Mouse (Mus musculus) midbrain, postnatal 0 days (tissue): ENCODE results near the gene Trmt10a. TPM values are rescaled to one million over a fixed set of nuclear protein-coding genes. Genes with fewer than 3 reads are reported as not detected.

ENCODE experiments used
- ATAC-seq: fragments of 200-750 bp; cut with Nextera tagmentation; 2 replicates; pipeline ENCODE4 v1.8.0; 2017; ENCODE audit warnings: moderate number of reproducible peaks, mild to moderate bottlenecking, moderate TSS enrichment, moderate library complexity; ENCODE audit not compliant: low FRiP score
- DNase-seq: peaks from one replicate; pipeline ENCODE4 v3.0.0-alpha.2; 2015; ENCODE audit warnings: low spot score
- H3K27ac ChIP-seq: fragments of 300-500 bp; sonication (generic); 2 replicates; pipeline ENCODE4 v1.5.1; 2014; ENCODE audit warnings: low read depth, mild to moderate bottlenecking, low read length, mixed read lengths
- H3K27me3 ChIP-seq: fragments of 300-500 bp; sonication (generic); 2 replicates; pipeline ENCODE4 v1.6.1; 2014; ENCODE audit warnings: low read length, control low read depth, mixed read lengths; ENCODE audit not compliant: insufficient read depth
- H3K36me3 ChIP-seq: fragments of 300-500 bp; sonication (generic); 2 replicates; pipeline ENCODE4 v1.6.1; 2014; ENCODE audit warnings: low read length, control low read depth, mixed read lengths; ENCODE audit not compliant: insufficient read depth
- H3K4me1 ChIP-seq: fragments of 300-500 bp; sonication (generic); 2 replicates; pipeline ENCODE4 v1.6.1; 2014; ENCODE audit warnings: mild to moderate bottlenecking, control low read depth, antibody characterized with exemption, low read length, mixed read lengths; ENCODE audit not compliant: insufficient read depth
- H3K4me2 ChIP-seq: fragments of 300-500 bp; sonication (generic); 2 replicates; pipeline ENCODE4 v1.6.1; 2014; ENCODE audit warnings: low read depth, mild to moderate bottlenecking, low read length, mixed read lengths; ENCODE audit not compliant: poor library complexity, severe bottlenecking
- H3K4me3 ChIP-seq: fragments of 300-500 bp; sonication (generic); 2 replicates; pipeline ENCODE4 v1.5.1; 2014; ENCODE audit warnings: low read depth, mild to moderate bottlenecking, low read length, moderate library complexity
- H3K9ac ChIP-seq: fragments of 300-500 bp; sonication (generic); replicated peaks from 2 replicates; pipeline ENCODE4 v1.6.1; 2014; ENCODE audit warnings: mild to moderate bottlenecking, low read length, moderate library complexity, mixed read lengths; ENCODE audit not compliant: poor library complexity, severe bottlenecking
- H3K9me3 ChIP-seq: fragments of 300-500 bp; sonication (generic); 2 replicates; pipeline ENCODE4 v1.6.1; 2016; ENCODE audit warnings: low read length, control low read depth
- CTCF ChIP-seq: IDR thresholded peaks from 2 replicates; pipeline ENCODE4 v1.5.1; 2016; ENCODE audit warnings: antibody characterized with exemption, mild to moderate bottlenecking
- WGBS: fragments of 180-500 bp; shearing (Covaris S2); extraction: QIAGEN DNeasy Blood & Tissue Kit; methylation state at CpG from one replicate; pipeline ENCODE4 v1.1.7; 2014; 5-methylcytosine and 5-hydroxymethylcytosine counted together
- polyA plus RNA-seq: library from polyadenylated mRNA; unstranded; fragments of >200 nt; fragmentation: Nextera tagmentation; extraction: Ambion mirVana; gene quantifications from 2 replicates; pipeline ENCODE4 v1.2.1, GENCODE M21; 2015
- total RNA-seq: library from RNA; depleted of rRNA; stranded (reverse); fragments of >200 nt; gene quantifications from 2 replicates; pipeline ENCODE4 v1.2.3, GENCODE M21; 2014

Gene Trmt10a
- total and polyA plus RNA-seq, 2 experiments from 2014 or later: 2.5 to 9.5 TPM

DNA sequence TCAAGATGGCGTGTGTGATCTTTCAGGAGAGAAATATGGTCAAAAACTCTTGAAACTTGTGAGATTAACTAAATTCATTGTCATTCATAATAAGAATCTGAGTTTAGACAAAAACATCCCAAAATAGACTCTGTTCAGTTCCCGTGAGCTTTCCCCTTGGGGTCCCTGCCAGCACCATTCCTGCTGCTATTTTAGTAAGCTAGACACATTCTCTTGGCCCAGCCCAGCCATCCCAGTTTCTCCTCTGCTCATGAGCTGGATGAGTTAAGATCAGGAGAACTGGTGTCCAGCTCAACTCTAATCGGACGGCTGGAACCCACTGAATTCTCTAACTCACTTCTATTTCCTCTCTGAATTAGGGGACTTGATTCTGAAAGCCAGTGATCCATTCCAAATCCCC, 26.4 kb upstream of the Trmt10a start:
- Histone ChIP-seq H3K27me3 (no peaks in the 10 kb centered on the region), H3K9ac (no peak overlapping the region), H3K4me3 (no peak overlapping the region), H3K4me2 (no peak overlapping the region), H3K36me3 (no peaks in the 10 kb centered on the region), H3K9me3 (no peaks in the 10 kb centered on the region), H3K4me1 (no peaks in the 10 kb centered on the region), H3K27ac (no peak overlapping the region)
- no peak for ATAC-seq
- no peak for TF ChIP-seq CTCF
- WGBS: 86% methylated on average over 4 of the region's 4 CpGs
- DNase-seq: no peak

DNA sequence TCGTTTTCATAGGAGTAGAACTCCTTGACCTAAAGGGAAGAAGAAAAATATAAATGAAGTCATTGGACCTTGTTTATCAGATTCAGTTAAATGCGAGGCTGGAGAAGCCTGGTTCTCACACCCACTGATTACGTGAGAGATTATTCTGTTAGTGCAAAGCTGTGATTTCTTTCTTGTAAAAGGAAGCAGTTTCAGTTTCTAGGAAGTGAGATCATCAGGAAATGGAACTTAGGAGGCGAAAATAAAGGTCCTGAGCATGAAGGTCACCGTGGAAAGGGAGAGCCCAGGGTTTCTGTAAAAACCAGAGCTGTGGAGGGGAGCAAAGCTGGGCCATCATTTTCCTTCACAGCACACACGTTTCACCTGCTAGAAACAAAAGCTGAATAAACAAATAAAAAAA, 24.9 kb upstream of the Trmt10a start:
- WGBS: 77% methylated on average over 6 of the region's 6 CpGs
- H3K9ac ChIP-seq: no peak overlapping the region
- H3K9me3 ChIP-seq: no peaks in the 10 kb centered on the region
- no peaks in the 10 kb centered on the region for H3K36me3 ChIP-seq
- ATAC-seq (no peak), DNase-seq (no peak)
- no peak overlapping the region for H3K4me3 ChIP-seq
- H3K4me1 ChIP-seq: no peaks in the 10 kb centered on the region
- no peak for TF ChIP-seq CTCF
- no peak overlapping the region for H3K27ac ChIP-seq
- H3K4me2 ChIP-seq: no peak overlapping the region
- no peaks in the 10 kb centered on the region for H3K27me3 ChIP-seq

DNA sequence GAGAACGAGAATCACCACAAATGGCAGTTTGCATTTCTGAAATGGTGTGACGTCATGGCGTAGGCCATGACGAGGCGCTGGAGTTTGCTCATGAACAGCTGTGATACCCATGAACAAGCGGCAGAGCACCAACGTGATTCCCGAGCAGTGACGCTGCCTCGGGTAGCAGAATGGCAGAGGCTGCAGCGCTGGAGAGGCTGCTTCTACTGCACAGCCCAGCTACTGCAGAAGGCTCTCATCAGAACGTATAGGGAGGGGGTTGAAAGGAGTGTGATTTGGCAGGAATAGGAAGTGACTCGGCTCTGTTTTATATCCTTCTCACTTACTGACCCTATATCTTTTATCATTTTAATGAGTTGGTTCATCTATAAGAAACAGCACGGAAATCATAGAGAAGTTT, 24.4 kb upstream of the Trmt10a start:
- H3K4me2 ChIP-seq: no peak overlapping the region
- no peaks in the 10 kb centered on the region for H3K9me3 ChIP-seq
- no peak overlapping the region for H3K9ac ChIP-seq
- no peak for ATAC-seq
- no peak for DNase-seq
- no peak overlapping the region for H3K27ac ChIP-seq
- no peaks in the 10 kb centered on the region for H3K36me3 ChIP-seq
- H3K27me3 ChIP-seq: no peaks in the 10 kb centered on the region
- no peak for TF ChIP-seq CTCF
- H3K4me1 ChIP-seq: no peaks in the 10 kb centered on the region
- no peak overlapping the region for H3K4me3 ChIP-seq
- 81% methylated on average over 14 of the region's 14 CpGs for WGBS

DNA sequence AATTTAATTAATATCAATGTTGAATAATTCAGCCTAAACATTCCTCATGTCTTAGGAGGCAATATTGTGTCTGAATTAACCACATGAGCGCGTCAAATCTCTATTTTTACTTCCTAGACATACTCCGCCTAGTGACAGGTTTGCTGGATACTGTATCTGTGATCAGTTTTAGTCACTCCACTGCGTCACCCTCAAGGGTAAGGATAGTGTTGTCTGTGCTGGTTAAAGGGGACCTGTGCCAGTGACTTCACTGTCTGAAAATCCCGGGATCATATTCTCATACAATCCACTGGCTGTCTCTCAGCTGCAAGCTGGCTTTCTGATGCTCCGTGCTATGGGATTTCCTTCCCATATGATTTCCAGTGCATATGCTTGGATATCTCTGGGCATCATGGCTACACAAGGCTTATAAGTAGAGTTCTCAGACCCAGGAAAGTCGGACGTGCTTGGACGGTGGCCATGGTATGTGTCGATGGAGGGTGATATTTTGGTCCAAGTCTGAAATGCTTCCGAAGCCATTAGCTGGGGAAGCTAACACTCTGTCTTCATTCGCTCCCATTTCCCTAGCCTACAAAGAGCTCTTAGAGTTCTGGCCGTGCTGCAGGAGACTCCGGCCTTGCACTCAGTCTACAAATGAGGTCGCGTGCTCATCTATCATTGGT, 23.7 kb upstream of the Trmt10a start:
- 97% methylated on average over 16 of the region's 16 CpGs for WGBS
- ATAC-seq (no peak), DNase-seq (no peak)
- Histone ChIP-seq H3K36me3 (no peaks in the 10 kb centered on the region), H3K27me3 (no peaks in the 10 kb centered on the region), H3K4me1 (no peaks in the 10 kb centered on the region), H3K9ac (no peak overlapping the region), H3K9me3 (no peaks in the 10 kb centered on the region), H3K27ac (no peak overlapping the region), H3K4me2 (no peak overlapping the region), H3K4me3 (no peak overlapping the region)
- no peak for TF ChIP-seq CTCF

DNA sequence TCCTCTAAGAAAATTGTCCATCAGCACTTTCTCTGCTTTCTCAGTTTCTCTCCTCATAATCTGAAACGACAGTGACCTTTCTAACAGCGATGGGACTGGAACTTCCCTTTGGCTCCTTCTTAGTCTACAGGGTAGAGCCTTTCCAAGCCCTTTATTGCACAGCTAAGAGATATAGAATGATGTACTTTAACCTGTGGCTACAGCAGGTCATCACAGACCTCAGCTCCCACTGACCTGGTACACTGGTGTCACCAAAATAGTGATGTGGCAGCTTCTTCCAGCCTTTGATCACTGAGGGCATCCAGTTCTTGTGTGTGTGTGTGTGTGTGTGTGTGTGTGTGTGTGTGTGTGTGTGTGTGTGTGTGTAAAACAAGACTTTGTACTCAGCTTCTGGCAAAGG, 21.8 kb upstream of the Trmt10a start:
- no peak for ATAC-seq
- no peak for DNase-seq
- 89% methylated on average over 2 of the region's 2 CpGs for WGBS

DNA sequence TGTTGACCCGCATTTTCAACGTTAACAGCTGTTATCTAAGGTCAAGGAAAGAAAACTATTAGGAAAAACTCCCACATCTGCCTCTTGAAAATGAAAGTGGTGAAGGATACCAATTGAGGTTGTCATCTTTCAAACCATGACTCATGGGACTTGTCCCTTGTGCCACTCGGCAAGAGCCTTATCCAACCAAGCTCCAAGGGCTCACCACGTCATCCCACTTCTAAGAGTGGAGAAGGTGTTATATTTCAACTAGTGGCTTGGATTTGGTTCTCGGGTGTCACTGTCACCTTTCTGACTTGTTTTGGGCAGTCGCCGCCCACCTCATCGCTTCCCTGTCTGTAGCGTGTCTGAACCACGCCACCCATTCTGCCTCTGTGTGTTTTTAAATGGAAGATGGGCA, 19.4 kb upstream of the Trmt10a start:
- 94% methylated on average over 10 of the region's 10 CpGs for WGBS
- no peak for ATAC-seq
- no peak overlapping the region for H3K4me2 ChIP-seq

More for the DNA sequence above, 21.8 kb upstream of the Trmt10a start:
- Histone ChIP-seq H3K4me3 (no peak overlapping the region), H3K4me2 (no peak overlapping the region), H3K4me1 (no peaks in the 10 kb centered on the region), H3K36me3 (no peaks in the 10 kb centered on the region), H3K9me3 (no peaks in the 10 kb centered on the region), H3K27ac (no peak overlapping the region), H3K9ac (no peak overlapping the region), H3K27me3 (no peaks in the 10 kb centered on the region)
- TF ChIP-seq CTCF: no peak

More for the DNA sequence above, 19.4 kb upstream of the Trmt10a start:
- TF ChIP-seq CTCF: no peak
- no peak overlapping the region for H3K4me3 ChIP-seq
- H3K27ac ChIP-seq: no peak overlapping the region
- no peaks in the 10 kb centered on the region for H3K27me3 ChIP-seq
- no peaks in the 10 kb centered on the region for H3K4me1 ChIP-seq
- no peaks in the 10 kb centered on the region for H3K36me3 ChIP-seq
- no peak for DNase-seq
- no peaks in the 10 kb centered on the region for H3K9me3 ChIP-seq
- no peak overlapping the region for H3K9ac ChIP-seq
